20 mouse cellular contexts compared by ENCODE assay signal in genomic region chr7:65093314-65093713, GRCm38 (mm10).
"Had no signal": no experiment of that assay in that cellular context is flagged by ENCODE, and none has a peak within 500 bp of the region (broad histone marks: within the 10 kb centered on the region; RNA-seq: fewer than 3 reads in every experiment).

No protein-coding gene starts in this region.

- ATAC-seq: forebrain, embryonic 13.5 days; forebrain, embryonic 14.5 days; forebrain, embryonic 15.5 days; forebrain, embryonic 16.5 days; forebrain, postnatal 0 days had no signal

- DNase-seq: cerebellum, adult 9-10 months; cerebellum, adult 9-11 months; cerebellum, postnatal 10 days; cerebellum, postnatal 14 days; cerebellum, postnatal 25 days; cerebellum, postnatal 36 days; embryo, embryonic 11 days; forebrain, postnatal 0 days; gastrocnemius, adult 2 months; gastrocnemius, postnatal 10 days; gastrocnemius, postnatal 14 days; gastrocnemius, postnatal 25 days; gastrocnemius, postnatal 36 days; heart, adult 11 months; heart, adult 18-20 months; heart, adult 2 months had no signal
